Mouse (Mus musculus) forebrain, embryonic 11.5 days (tissue): ENCODE results near the gene Fmn2. TPM values are rescaled to one million over a fixed set of nuclear protein-coding genes. Genes with fewer than 3 reads are reported as not detected.

Experiments
- ATAC-seq: fragments of 200-750 bp; cut with Nextera tagmentation; replicated peaks from 2 replicates; pipeline ENCODE4 v1.8.0; 2017; ENCODE audit warnings: moderate TSS enrichment; ENCODE audit not compliant: low FRiP score
- DNase-seq: peaks from one replicate; pipeline ENCODE4 v3.0.0-alpha.2; 2017; ENCODE audit warnings: low spot score
- H3K27ac ChIP-seq: fragments of 300-500 bp; sonication (generic); 2 replicates; pipeline ENCODE4 v1.5.1; 2014; ENCODE audit warnings: low read depth, low read length
- H3K27me3 ChIP-seq: fragments of 300-500 bp; sonication (generic); 2 replicates; pipeline ENCODE4 v1.6.1; 2014; ENCODE audit warnings: mild to moderate bottlenecking, low read length, mixed read lengths; ENCODE audit not compliant: control insufficient read depth, insufficient read depth
- H3K36me3 ChIP-seq: fragments of 300-500 bp; sonication (generic); 2 replicates; pipeline ENCODE4 v1.6.1; 2014; ENCODE audit warnings: mild to moderate bottlenecking, low read length, moderate library complexity, mixed read lengths; ENCODE audit not compliant: control insufficient read depth, insufficient read depth
- H3K4me1 ChIP-seq: fragments of 300-500 bp; sonication (generic); replicated peaks from 2 replicates; pipeline ENCODE4 v1.6.1; 2014; ENCODE audit warnings: low read length, mixed read lengths; ENCODE audit not compliant: control insufficient read depth, insufficient read depth
- H3K4me2 ChIP-seq: fragments of 300-500 bp; sonication (generic); 2 replicates; pipeline ENCODE4 v1.6.1; 2014; ENCODE audit warnings: low read depth, mild to moderate bottlenecking, low read length, moderate library complexity, mixed read lengths; ENCODE audit not compliant: severe bottlenecking
- H3K4me3 ChIP-seq: fragments of 300-500 bp; sonication (generic); 2 replicates; pipeline ENCODE4 v1.5.1; 2014; ENCODE audit warnings: low read depth, low read length
- H3K9ac ChIP-seq: fragments of 300-500 bp; sonication (generic); 2 replicates; pipeline ENCODE4 v1.6.1; 2014; ENCODE audit warnings: low read length
- H3K9me3 ChIP-seq: fragments of 300-500 bp; sonication (generic); 2 replicates; pipeline ENCODE4 v1.6.1; 2016; ENCODE audit warnings: low read length, mixed read lengths; ENCODE audit not compliant: control insufficient read depth
- WGBS: fragments of 180-500 bp; shearing (Covaris S2); extraction: QIAGEN DNeasy Blood & Tissue Kit; methylation state at CpG from one replicate; pipeline ENCODE4 v1.1.7; 2014; 5-methylcytosine and 5-hydroxymethylcytosine counted together
- polyA plus RNA-seq: library from polyadenylated mRNA; unstranded; fragments of >200 nt; fragmentation: Nextera tagmentation; extraction: Ambion mirVana; gene quantifications from 2 replicates; pipeline ENCODE4 v1.2.1, GENCODE M21; 2014

The Fmn2 gene
- polyA plus RNA-seq, 1 experiment from 2014 or later: 8.0 TPM

DNA sequence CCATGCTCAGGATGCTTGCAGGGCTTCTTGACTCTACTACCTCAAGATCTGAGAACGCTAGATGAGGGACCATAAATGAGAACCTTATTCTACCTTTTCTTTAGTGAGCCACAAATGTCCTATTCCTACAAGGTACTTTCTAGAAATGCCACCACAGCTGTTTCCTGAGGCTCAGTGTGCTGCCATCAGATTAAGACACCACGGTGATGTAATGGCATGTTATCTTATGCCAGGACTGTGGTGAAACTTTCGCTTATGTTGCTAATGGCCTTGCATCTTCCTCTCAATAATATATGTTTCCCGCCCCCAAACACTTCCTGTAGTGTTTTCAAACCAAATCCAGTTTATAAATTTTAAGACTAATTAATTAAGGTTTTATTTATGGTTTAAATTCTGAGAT, 154.9 kb downstream of the Fmn2 start:
- ATAC-seq: no peak
- DNase-seq: no peak
- H3K9me3 ChIP-seq: no peaks in the 10 kb centered on the region
- no peaks in the 10 kb centered on the region for H3K4me1 ChIP-seq
- no peaks in the 10 kb centered on the region for H3K27me3 ChIP-seq
- WGBS: 90% methylated on average over 4 of the region's 4 CpGs
- H3K4me2 ChIP-seq: no peak overlapping the region
- no peak overlapping the region for H3K9ac ChIP-seq
- no peak overlapping the region for H3K4me3 ChIP-seq
- no peaks in the 10 kb centered on the region for H3K36me3 ChIP-seq
- no peak overlapping the region for H3K27ac ChIP-seq

DNA sequence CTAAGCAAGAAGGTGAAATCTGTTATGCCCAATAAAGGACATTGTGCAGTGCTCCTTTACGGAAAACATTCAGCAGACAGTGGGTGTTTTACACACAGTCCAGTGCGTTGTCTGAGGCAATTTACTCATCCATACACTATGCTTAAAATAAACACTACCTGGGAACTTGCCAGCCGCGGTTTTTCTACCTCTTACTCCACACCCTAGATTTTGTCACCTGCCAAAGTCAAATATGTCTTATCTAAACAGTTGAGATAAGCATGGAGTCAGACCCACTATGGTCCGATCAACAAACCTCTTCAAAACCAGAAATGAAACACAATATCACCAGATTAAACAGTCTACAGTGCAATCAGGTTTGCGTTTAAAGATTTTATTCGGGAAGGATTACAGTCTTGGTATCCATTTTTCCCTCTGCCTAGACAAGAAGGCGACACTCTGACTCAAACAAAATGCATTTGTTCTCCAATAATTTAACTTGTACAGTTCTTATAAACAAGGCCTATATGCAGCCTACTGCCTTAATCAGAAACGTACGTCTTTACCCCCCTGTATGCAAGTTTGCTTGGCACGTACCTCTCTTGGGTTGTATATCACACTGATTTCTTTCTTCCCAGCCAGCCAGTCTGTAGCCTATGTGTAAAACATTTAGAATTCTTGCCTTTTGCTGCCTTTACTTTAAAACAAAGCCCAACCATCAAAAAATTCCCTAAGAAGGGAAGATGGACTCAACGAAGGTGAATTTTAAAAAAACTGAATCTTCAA, 158.0 kb downstream of the Fmn2 start:
- 92% methylated on average over 12 of the region's 12 CpGs for WGBS
- no peak overlapping the region for H3K4me2 ChIP-seq

DNA sequence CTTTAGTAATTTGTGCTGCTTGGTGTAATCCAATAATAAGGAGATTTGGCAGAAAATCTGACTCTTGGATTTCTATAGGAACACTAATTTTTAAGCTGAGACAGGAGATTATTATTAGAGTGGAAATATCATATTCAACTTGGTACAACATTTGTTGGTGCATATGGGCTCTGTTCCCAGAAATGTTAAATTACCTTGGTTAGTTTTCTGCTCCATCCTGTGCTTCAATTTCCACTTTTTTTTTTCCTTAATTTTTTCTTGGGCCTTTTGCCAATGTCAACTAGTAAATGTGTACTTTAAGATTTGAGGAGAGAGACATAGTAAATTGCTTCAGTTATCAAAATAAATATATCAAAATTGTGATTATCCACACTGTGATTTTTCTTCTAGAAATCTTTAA, 163.5 kb downstream of the Fmn2 start:
- Histone ChIP-seq H3K36me3 (no peaks in the 10 kb centered on the region), H3K9ac (no peak overlapping the region), H3K9me3 (no peaks in the 10 kb centered on the region)

More for the DNA sequence above, 158.0 kb downstream of the Fmn2 start:
- H3K27ac ChIP-seq: no peak overlapping the region
- H3K36me3 ChIP-seq: no peaks in the 10 kb centered on the region
- no peak overlapping the region for H3K9ac ChIP-seq
- H3K9me3 ChIP-seq: no peaks in the 10 kb centered on the region
- H3K4me1 ChIP-seq: no peaks in the 10 kb centered on the region
- no peak for DNase-seq
- ATAC-seq: no peak
- H3K4me3 ChIP-seq: no peak overlapping the region
- no peaks in the 10 kb centered on the region for H3K27me3 ChIP-seq

GRCm38 (mm10) chr1:174669132-174669531, 167.5 kb downstream of the Fmn2 start:
- Histone ChIP-seq H3K4me1 (no peaks in the 10 kb centered on the region), H3K4me3 (no peak overlapping the region), H3K9me3 (no peaks in the 10 kb centered on the region), H3K36me3 (no peaks in the 10 kb centered on the region), H3K4me2 (no peak overlapping the region), H3K9ac (no peak overlapping the region), H3K27ac (no peak overlapping the region), H3K27me3 (no peaks in the 10 kb centered on the region)
- 79% methylated on average over 1 of the region's 1 CpGs for whole genome bisulfite sequencing
- DNase-seq (no peak), ATAC-seq (no peak)

More for the DNA sequence above, 163.5 kb downstream of the Fmn2 start:
- Histone ChIP-seq H3K4me3 (no peak overlapping the region), H3K27me3 (no peaks in the 10 kb centered on the region), H3K4me2 (no peak overlapping the region), H3K4me1 (no peaks in the 10 kb centered on the region), H3K27ac (no peak overlapping the region)
- ATAC-seq (no peak), DNase-seq (no peak)

DNA sequence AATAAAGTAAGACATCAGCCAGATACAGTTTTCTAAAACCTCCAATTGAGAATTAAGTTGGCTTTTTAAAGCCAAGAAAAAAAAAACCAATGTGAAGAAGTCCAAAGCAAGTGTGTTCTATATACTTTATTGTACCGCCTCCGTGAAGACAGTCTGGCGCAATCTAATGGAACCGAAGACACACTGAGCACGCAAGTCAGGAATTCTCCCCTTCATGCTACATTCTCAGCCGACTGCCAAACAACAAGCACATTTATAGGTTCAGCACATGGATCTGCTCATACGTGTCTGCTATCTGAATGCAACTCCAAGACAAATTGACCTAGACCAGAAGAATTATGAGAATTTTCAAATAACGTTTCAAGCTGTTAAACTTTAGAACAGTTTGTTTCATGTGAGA, 169.2 kb downstream of the Fmn2 start:
- H3K36me3 ChIP-seq: no peaks in the 10 kb centered on the region
- DNase-seq (no peak), ATAC-seq (no peak)
- H3K4me2 ChIP-seq: no peak overlapping the region
- H3K9ac ChIP-seq: no peak overlapping the region
- H3K4me1 ChIP-seq: no peaks in the 10 kb centered on the region
- H3K27me3 ChIP-seq: no peaks in the 10 kb centered on the region
- H3K27ac ChIP-seq: no peak overlapping the region
- H3K4me3 ChIP-seq: no peak overlapping the region
- WGBS: 93% methylated on average over 8 of the region's 8 CpGs
- H3K9me3 ChIP-seq: no peaks in the 10 kb centered on the region

DNA sequence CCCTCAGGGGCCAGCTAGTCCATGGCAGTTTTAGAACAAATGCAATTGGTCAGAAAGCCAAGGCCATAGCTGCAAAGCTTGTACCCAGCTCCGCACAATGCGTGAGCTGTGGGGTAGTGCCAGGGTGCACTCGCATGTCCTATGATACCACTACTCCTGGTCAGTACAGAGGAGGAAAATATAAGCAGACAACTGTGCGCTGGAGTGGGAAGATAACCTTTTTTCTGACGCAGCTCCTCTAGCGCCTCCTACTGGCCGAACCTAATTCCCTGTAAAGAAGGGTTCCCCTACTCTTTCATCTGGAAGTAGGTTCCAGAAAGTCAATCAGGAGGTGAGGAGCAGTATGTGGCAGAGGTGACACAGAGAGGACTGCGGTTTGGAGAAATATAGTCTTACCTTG, 173.0 kb downstream of the Fmn2 start:
- Histone ChIP-seq H3K4me3 (no peak overlapping the region), H3K36me3 (no peaks in the 10 kb centered on the region), H3K27ac (no peak overlapping the region), H3K4me1 (no peaks in the 10 kb centered on the region), H3K27me3 (no peaks in the 10 kb centered on the region), H3K9ac (no peak overlapping the region), H3K9me3 (no peaks in the 10 kb centered on the region), H3K4me2 (no peak overlapping the region)
- ATAC-seq: peak; percentile 39
- no peak for DNase-seq
- 63% methylated on average over 8 of the region's 8 CpGs for WGBS

GRCm38 (mm10) chr1:174675316-174675715, 173.7 kb downstream of the Fmn2 start:
- no peak for DNase-seq
- Histone ChIP-seq H3K36me3 (no peaks in the 10 kb centered on the region), H3K4me3 (no peak overlapping the region), H3K4me1 (no peaks in the 10 kb centered on the region), H3K4me2 (no peak overlapping the region), H3K27me3 (no peaks in the 10 kb centered on the region), H3K27ac (no peak overlapping the region), H3K9me3 (no peaks in the 10 kb centered on the region), H3K9ac (no peak overlapping the region)
- ATAC-seq: no peak
- 92% methylated on average over 6 of the region's 6 CpGs for WGBS

- no peak for DNase-seq
These were observed 174.6 kb downstream of the Fmn2 start for GRCm38 (mm10) chr1:174676187-174676586.

DNA sequence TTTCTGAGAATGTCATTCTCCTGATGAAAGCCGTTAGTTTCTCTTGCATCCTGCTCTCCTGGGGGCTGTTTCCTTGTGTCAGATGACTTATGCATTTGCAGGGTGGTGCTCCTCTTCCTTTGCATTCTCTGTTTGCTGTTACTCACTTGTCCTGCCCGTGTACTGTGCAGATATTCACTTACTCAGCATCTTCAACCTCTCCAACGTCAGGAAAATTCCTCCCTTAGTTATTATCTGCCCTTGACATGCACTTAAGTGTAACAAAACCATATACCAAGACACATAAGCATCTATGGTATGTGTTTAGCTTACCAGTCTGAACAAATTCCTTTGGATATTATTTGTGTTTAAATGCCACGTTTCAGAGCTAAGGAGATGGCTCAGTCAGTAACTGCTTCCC, 175.6 kb downstream of the Fmn2 start:
- Histone ChIP-seq H3K36me3 (no peaks in the 10 kb centered on the region), H3K4me1 (no peaks in the 10 kb centered on the region), H3K9me3 (no peaks in the 10 kb centered on the region), H3K4me2 (no peak overlapping the region), H3K27me3 (no peaks in the 10 kb centered on the region), H3K4me3 (no peak overlapping the region), H3K27ac (no peak overlapping the region), H3K9ac (no peak overlapping the region)
- 77% methylated on average over 4 of the region's 4 CpGs for WGBS
- ATAC-seq (no peak), DNase-seq (no peak)

More at GRCm38 (mm10) chr1:174676187-174676586, 174.6 kb downstream of the Fmn2 start:
- Histone ChIP-seq H3K9me3 (no peaks in the 10 kb centered on the region), H3K4me1 (no peaks in the 10 kb centered on the region), H3K4me3 (no peak overlapping the region), H3K27me3 (no peaks in the 10 kb centered on the region), H3K36me3 (no peaks in the 10 kb centered on the region), H3K9ac (no peak overlapping the region), H3K4me2 (no peak overlapping the region), H3K27ac (no peak overlapping the region)
- no peak for ATAC-seq
- 81% methylated on average over 3 of the region's 3 CpGs for WGBS
